Mouse (Mus musculus): Measurements from ENCODE around the gene Add3.
"Not testable (repeated sequence)": the region's sequence is repeated elsewhere in the genome, so short reads cannot be mapped to it uniquely, and the experiment has no call there.

Gene Add3

DNA sequence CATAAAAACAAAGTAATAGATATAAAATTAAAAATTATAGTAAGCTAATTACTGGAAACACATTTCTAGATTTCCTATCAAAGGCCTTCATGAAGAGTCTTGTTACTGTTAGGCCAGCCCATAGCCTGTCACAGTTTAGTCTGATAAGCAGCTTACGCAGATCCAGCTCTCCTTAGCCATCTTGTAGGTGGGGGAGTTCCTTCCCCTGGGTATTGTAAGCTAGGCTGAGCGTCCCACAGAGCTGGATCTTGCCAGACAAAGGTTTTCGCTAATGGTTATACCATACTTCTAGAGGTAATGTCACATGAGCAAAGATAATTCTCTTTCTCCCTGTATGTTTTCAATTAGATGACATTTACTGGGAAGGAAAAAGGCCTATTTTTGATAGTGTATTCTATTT lies 50.0 kb downstream of the Add3 start:
- DNase-seq (ENCODE audit: inconsistent age in 2 of 2, low spot score in 1 of 2), result no peak

DNA sequence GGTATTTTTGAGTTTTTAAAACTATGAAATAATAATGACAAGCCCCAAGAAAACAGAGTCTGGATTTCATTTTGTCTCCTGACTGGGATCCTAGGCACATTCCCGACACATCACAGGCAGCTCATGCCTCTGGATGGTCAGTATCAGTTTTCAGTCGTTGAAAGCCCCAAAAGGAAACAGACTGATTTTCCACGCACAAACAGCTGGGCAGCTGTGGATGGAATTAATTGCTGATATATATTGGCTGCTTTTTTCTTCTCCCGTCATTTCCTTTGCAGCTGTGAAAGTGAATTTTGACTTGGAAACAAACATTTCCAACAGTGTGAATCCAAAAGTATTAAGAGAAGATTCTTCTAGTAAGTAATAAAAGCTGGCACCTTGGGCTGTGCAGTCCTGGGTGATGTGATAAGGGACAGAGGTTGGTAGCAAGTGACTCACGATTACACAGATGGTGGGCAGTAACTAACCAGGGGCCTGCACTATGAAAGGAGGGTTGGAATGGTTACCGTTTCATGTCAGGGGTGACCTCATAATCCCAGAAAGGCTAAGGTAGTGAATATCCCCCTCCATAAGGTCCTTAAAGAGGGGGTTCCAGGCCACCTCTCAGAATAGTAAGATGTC lies 51.7 kb downstream of the Add3 start:
- no peak for DNase-seq (ENCODE audit: inconsistent age in 2 of 2, low spot score in 1 of 2)

DNA sequence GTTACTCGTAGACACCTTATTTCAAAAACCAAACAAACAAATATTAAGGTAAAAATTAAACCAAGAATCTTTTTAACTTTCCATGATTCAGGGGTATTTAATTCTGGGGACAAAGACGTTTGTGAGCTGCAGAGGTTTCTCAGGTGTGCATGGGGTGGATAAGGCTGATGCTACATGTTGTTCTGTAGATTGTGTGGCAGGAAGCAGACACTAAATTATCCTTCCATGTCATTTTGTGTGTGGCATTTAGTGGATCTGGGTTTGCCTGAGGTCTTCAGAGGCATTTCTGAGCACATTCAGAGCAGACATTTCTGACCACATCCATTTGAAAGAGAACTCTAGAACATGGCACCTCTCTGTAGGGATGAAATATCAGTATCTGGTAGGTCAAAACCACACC lies 52.9 kb downstream of the Add3 start:
- DNase-seq (ENCODE audit: inconsistent age in 2 of 2, low spot score in 1 of 2), result no peak

DNA sequence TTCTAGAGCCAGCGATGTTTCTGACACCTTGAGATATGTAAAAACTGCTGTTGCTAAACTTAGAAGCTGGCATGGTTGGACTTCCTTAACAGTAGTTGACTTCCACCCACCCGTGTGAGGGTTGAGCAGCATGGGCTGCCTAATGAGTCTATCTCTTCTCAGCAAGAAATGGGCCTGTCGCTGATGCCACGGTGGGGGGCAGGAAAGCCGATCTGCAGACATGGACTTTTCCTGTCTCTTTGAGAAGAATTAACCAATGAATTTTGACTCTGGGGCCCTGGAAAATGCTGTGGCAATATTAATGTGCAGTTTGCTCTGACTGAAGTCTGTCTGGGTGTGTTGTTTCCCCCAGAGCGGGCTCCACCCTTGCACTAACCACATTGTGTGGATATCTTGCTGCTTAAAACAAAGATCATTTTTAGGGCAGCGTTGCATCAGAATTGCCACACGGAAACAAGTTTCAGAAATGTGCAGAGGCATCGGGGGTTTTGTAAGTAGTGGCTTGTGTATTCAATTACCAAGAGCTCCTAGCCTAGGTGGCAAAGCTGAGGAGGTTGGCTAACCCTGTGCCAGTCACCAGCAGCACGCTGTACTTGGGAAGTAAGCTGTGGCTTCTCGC lies 53.8 kb downstream of the Add3 start:
- peak in 1 of 2 experiments; percentile 58 for DNase-seq (ENCODE audit: inconsistent age in 2 of 2, low spot score in 1 of 2)

GRCm38 (mm10) chr19:53194751-53195520 lies 54.7 kb downstream of the Add3 start:
- DNase-seq (ENCODE audit: inconsistent age in 2 of 2, low spot score in 1 of 2), result no peak

GRCm38 (mm10) chr19:53196961-53197360 lies 56.7 kb downstream of the Add3 start:
- DNase-seq (ENCODE audit: inconsistent age in 2 of 2, low spot score in 1 of 2), result no peak

GRCm38 (mm10) chr19:53197766-53198165 lies 57.5 kb downstream of the Add3 start:
- no peak for DNase-seq (ENCODE audit: inconsistent age in 2 of 2, low spot score in 1 of 2)

- peak in 1 of 2 experiments; percentile 66 for DNase-seq (ENCODE audit: inconsistent age in 2 of 2, low spot score in 1 of 2)
Observed at GRCm38 (mm10) chr19:53198706-53199572, 58.7 kb downstream of the Add3 start.

GRCm38 (mm10) chr19:53199711-53200110 lies 59.5 kb downstream of the Add3 start:
- no peak for DNase-seq (ENCODE audit: inconsistent age in 2 of 2, low spot score in 1 of 2)

GRCm38 (mm10) chr19:53202116-53202515 lies 61.9 kb downstream of the Add3 start:
- DNase-seq (ENCODE audit: inconsistent age in 2 of 2, low spot score in 1 of 2), result no peak

DNA sequence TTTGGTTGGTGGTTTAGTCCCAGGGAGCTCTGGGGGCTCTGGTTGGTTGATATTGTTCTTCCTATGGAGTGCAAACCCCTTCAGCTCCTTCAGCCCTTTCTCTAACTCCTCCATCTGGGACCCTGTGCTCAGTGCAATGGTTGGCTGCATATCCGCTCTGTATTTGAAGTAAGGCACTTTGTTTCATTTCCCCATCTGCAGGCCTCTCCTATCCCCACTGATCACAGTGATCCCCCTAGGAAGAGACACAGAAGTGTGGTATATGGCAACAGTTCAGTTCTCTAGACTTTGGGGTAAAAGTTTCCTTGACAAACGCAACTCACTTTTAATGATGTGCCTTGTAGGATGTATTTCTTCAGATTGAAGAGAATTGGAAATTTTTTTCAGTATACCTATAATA lies 66.7 kb downstream of the Add3 start:
- DNase-seq (ENCODE audit: inconsistent age in 2 of 2, low spot score in 1 of 2), result no peak

DNA sequence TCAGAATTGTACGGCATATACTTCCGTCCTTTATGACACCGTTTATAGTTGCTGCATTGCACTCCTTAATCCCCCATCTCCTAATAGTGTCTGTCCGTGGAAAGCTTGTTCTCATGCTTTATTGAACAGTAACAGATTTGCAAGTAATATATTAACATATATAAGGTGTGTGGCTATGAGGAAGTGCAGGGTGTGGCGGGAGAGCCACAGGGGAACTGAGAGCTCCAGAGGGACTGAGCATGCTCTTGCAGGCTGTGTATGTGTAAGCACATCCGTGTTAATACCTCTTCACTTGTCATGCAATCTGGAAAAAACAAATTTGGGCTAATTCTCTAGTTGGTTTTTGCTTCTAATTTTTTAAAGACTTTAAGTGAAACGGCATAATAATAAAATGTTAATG lies 68.6 kb downstream of the Add3 start:
- no peak for DNase-seq (ENCODE audit: inconsistent age in 2 of 2, low spot score in 1 of 2)

- no peak for DNase-seq (ENCODE audit: inconsistent age in 2 of 2, low spot score in 1 of 2)
Observed at GRCm38 (mm10) chr19:53210251-53210650, 70.0 kb downstream of the Add3 start.

DNA sequence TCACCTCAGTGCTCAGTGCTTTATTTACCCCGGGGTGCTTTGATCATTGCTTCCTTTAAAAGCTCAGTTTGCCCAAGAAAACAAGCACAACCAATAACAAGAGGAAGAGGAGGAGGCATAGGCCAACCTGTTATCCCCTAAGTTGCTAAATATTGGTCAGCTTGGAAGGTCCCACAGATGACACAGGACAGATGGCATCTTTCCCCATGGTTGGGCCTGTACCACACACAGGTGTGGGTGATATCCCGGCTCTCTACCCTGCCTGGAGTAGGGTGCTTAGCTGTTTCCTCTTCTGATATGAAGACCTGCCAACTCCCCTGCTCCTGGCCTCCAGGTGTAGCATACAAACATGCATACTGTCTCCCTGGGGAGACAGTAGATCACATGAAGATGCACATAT lies 75.1 kb downstream of the Add3 start:
- no peak for DNase-seq (ENCODE audit: inconsistent age in 2 of 2, low spot score in 1 of 2)

GRCm38 (mm10) chr19:53216761-53217538 lies 76.7 kb downstream of the Add3 start:
- DNase-seq (ENCODE audit: inconsistent age in 2 of 2, low spot score in 1 of 2), result no peak

DNA sequence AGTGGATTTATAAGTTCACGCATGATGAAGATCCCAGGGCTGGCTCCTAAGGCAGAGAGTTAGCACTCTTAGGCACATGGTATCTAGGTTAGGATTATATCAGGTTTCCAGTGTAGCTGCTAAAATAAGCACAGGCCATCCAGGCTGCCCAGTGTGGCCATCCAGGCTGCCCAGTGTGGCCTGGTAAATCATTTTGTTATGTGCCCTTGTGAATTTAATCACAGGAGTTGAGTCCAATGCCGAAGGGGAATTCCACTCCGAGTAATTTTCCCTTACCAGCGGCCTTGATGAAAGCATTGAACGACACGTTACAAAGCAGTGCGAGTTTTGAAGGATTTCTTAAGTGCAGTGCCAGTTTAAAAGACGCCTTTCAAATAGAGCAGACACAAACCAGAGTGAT lies 77.6 kb downstream of the Add3 start:
- DNase-seq (ENCODE audit: inconsistent age in 2 of 2, low spot score in 1 of 2), result peak; percentile 56 to 88

GRCm38 (mm10) chr19:53219305-53219704 lies 79.1 kb downstream of the Add3 start:
- DNase-seq (ENCODE audit: inconsistent age in 2 of 2, low spot score in 1 of 2), result peak in 1 of 2 experiments; percentile 69

- no peak for DNase-seq (ENCODE audit: inconsistent age in 2 of 2, low spot score in 1 of 2)
Observed at GRCm38 (mm10) chr19:53221186-53221585, 80.9 kb downstream of the Add3 start.

- DNase-seq (ENCODE audit: inconsistent age in 2 of 2, low spot score in 1 of 2), result not testable (repeated sequence)
Observed at GRCm38 (mm10) chr19:53225249-53226070, 85.2 kb downstream of the Add3 start.

DNA sequence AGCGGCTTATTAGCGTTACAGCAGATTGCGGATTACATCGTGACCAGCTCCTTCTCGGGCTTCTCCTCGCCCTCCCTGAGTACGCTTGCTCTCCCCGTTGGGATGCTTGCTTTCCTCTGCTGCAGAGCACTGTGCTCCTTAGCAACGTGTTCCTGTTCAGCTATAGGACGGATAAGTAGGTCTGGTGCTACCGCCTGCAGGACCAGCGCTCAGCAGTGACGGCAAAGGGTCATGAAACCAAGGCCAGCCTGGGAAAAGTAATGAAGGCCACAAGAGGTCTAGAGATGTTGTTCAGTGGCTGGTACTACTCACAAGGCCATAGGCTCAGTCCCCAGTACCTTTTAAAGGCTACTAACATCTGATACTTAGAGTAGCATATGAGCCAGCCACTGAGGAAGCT lies 86.4 kb downstream of the Add3 start:
- DNase-seq (ENCODE audit: inconsistent age in 2 of 2, low spot score in 1 of 2), result peak; percentile 66 to 84

Measured in adrenal gland, adult (tissue).